Mouse (Mus musculus) kidney, adult 8-10 months (tissue): ENCODE measurements around the gene Inpp4b.
A peak's percentile ranks its signal among the peaks of the same experiment; 100 is the strongest.

ENCODE experiments used
- DNase-seq, 2 experiments: peaks; one replicate each; pipeline ENCODE4 v3.0.0; 2022

Inpp4b gene

GRCm38 (mm10) chr8:81742588-81742987, 400.2 kb downstream of the Inpp4b start:
- no peak for DNase-seq

- no peak for DNase-seq
Observed at GRCm38 (mm10) chr8:81743040-81743439, 400.7 kb downstream of the Inpp4b start.

GRCm38 (mm10) chr8:81745439-81745838, 403.1 kb downstream of the Inpp4b start:
- no peak for DNase-seq

- DNase-seq, result no peak
Observed at GRCm38 (mm10) chr8:81751159-81751558, 408.8 kb downstream of the Inpp4b start.

GRCm38 (mm10) chr8:81756663-81757062, 414.3 kb downstream of the Inpp4b start:
- DNase-seq, result no peak

GRCm38 (mm10) chr8:81757580-81758144, 415.3 kb downstream of the Inpp4b start:
- no peak for DNase-seq

- no peak for DNase-seq
Observed at GRCm38 (mm10) chr8:81761466-81761865, 419.1 kb downstream of the Inpp4b start.

GRCm38 (mm10) chr8:81766033-81766432, 423.7 kb downstream of the Inpp4b start:
- DNase-seq, result no peak

- DNase-seq, result peak; percentile 37 to 46
Observed at GRCm38 (mm10) chr8:81767411-81768312, 425.3 kb downstream of the Inpp4b start.

- DNase-seq, result no peak
Observed at GRCm38 (mm10) chr8:81768313-81768675, 425.9 kb downstream of the Inpp4b start.

- DNase-seq, result no peak
Observed at GRCm38 (mm10) chr8:81768731-81769445, 426.5 kb downstream of the Inpp4b start.

- no peak for DNase-seq
Observed at GRCm38 (mm10) chr8:81770603-81771276, 428.4 kb downstream of the Inpp4b start.

GRCm38 (mm10) chr8:81772855-81773254, 430.5 kb downstream of the Inpp4b start:
- DNase-seq, result no peak

- DNase-seq, result no peak
Observed at GRCm38 (mm10) chr8:81773305-81773965, 431.1 kb downstream of the Inpp4b start.

GRCm38 (mm10) chr8:81774010-81774409, 431.7 kb downstream of the Inpp4b start:
- no peak for DNase-seq

- DNase-seq, result no peak
Observed at GRCm38 (mm10) chr8:81774454-81774853, 432.1 kb downstream of the Inpp4b start.

- no peak for DNase-seq
Observed at GRCm38 (mm10) chr8:81776516-81777237, 434.3 kb downstream of the Inpp4b start.

- DNase-seq, result no peak
Observed at GRCm38 (mm10) chr8:81777704-81778103, 435.3 kb downstream of the Inpp4b start.

GRCm38 (mm10) chr8:81779440-81779839, 437.1 kb downstream of the Inpp4b start:
- no peak for DNase-seq

- no peak for DNase-seq
Observed at GRCm38 (mm10) chr8:81780166-81780565, 437.8 kb downstream of the Inpp4b start.

- DNase-seq, result no peak
Observed at GRCm38 (mm10) chr8:81780921-81781675, 438.7 kb downstream of the Inpp4b start.
